Mouse (Mus musculus): ENCODE data around the gene Tbc1d2b. TPM values are rescaled to one million over a fixed set of nuclear protein-coding genes. Genes with fewer than 3 reads are reported as not detected.

Gene Tbc1d2b
- polyA plus RNA-seq, 1 experiment from 2014 or later = 5.2 TPM

DNA sequence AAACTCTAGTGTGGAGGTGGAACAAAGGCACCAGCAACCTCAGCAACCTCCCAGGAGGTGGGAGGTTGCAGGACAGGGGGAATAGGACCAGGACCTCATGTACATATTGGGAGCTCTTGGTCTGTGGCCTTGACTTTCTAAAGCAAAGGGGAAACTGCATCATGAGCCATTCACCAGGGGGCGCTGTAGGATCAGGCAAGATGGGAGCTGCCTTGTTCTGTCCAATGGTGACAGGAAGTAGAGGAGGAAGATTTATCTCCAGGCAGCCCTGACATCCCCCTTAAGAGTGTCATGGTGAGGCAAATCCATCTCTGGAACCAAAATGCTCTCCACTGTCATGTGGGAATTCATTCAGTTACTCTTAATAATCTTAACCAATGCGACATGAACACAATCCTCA, 64.1 kb downstream of the Tbc1d2b start:
- Histone ChIP-seq H3K9ac (ENCODE audit: low read depth, low read length) (no peak overlapping the region), H3K4me1 (replicated peaks; ENCODE audit: control insufficient read depth, insufficient read depth, low read length) (no peaks in the 10 kb centered on the region), H3K27me3 (replicated peaks; ENCODE audit: control insufficient read depth, insufficient read depth, low read length) (no peaks in the 10 kb centered on the region), H3K27ac (ENCODE audit: low read depth, low read length) (no peak overlapping the region), H3K4me3 (ENCODE audit: low read depth, low read length) (no peak overlapping the region), H3K4me2 (replicated peaks; ENCODE audit: low read depth) (no peak overlapping the region), H3K36me3 (ENCODE audit: control insufficient read depth, insufficient read depth) (peaks cover 65% of the 10 kb centered on the region), H3K9me3 (ENCODE audit: control insufficient read depth) (no peaks in the 10 kb centered on the region)
- peak; percentile 97 for TF ChIP-seq CTCF (IDR thresholded peaks at IDR 0.05; ENCODE audit: low read depth)
- 52% methylated on average over 2 of the region's 2 CpGs for WGBS
- peak; percentile 44; the same call in 1 of the 2 replicates for ATAC-seq

DNA sequence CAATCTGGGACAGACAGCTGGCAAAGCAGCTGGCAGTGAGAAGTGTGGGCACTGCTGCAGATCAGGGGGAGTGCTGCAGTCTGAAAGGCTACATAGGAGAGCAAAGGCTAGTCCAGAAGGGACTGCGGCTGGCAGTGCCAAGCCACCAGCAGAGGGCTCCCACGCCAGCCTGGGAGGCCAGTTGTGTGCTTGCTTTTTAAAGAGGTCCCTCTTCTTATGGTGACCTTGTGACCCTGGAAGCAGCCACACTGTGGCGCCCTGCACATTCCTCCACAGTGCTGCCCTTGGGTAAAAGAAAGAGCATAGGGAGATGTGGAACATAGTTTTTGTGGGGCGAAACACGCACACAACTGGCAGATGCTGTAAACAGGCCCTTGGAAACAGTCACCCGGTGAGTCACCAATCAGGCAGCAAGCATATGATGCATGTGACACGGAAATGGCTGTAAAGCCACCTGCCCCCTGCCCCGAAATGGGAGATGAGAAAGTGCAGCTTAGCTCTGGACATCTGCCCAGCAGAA, 66.1 kb downstream of the Tbc1d2b start:
- peak; percentile 58 for TF ChIP-seq CTCF (IDR thresholded peaks at IDR 0.05; ENCODE audit: low read depth)
- Histone ChIP-seq H3K4me3 (ENCODE audit: low read depth, low read length) (no peak overlapping the region), H3K27ac (ENCODE audit: low read depth, low read length) (no peak overlapping the region), H3K4me1 (replicated peaks; ENCODE audit: control insufficient read depth, insufficient read depth, low read length) (no peaks in the 10 kb centered on the region), H3K9ac (ENCODE audit: low read depth, low read length) (no peak overlapping the region), H3K9me3 (ENCODE audit: control insufficient read depth) (no peaks in the 10 kb centered on the region), H3K27me3 (replicated peaks; ENCODE audit: control insufficient read depth, insufficient read depth, low read length) (no peaks in the 10 kb centered on the region), H3K36me3 (ENCODE audit: control insufficient read depth, insufficient read depth) (peaks cover 58% of the 10 kb centered on the region), H3K4me2 (replicated peaks; ENCODE audit: low read depth) (no peak overlapping the region)
- 67% methylated on average over 8 of the region's 8 CpGs for WGBS
- no peak for ATAC-seq

GRCm38 (mm10) chr9:90203233-90203632, 67.4 kb downstream of the Tbc1d2b start:
- no peak for ATAC-seq
- Histone ChIP-seq H3K4me2 (replicated peaks; ENCODE audit: low read depth) (no peak overlapping the region), H3K27ac (ENCODE audit: low read depth, low read length) (no peak overlapping the region), H3K4me1 (replicated peaks; ENCODE audit: control insufficient read depth, insufficient read depth, low read length) (no peaks in the 10 kb centered on the region), H3K9me3 (ENCODE audit: control insufficient read depth) (no peaks in the 10 kb centered on the region), H3K9ac (ENCODE audit: low read depth, low read length) (no peak overlapping the region), H3K4me3 (ENCODE audit: low read depth, low read length) (no peak overlapping the region), H3K27me3 (replicated peaks; ENCODE audit: control insufficient read depth, insufficient read depth, low read length) (no peaks in the 10 kb centered on the region), H3K36me3 (ENCODE audit: control insufficient read depth, insufficient read depth) (peaks cover 47% of the 10 kb centered on the region)
- TF ChIP-seq CTCF (IDR thresholded peaks at IDR 0.05; ENCODE audit: low read depth) = no peak
- 83% methylated on average over 5 of the region's 5 CpGs for WGBS

- no peaks in the 10 kb centered on the region for H3K4me1 ChIP-seq (replicated peaks; ENCODE audit: control insufficient read depth, insufficient read depth, low read length)
- H3K4me3 ChIP-seq (ENCODE audit: low read depth, low read length) = no peak overlapping the region
- H3K36me3 ChIP-seq (ENCODE audit: control insufficient read depth, insufficient read depth) = peaks cover 36% of the 10 kb centered on the region
- H3K27me3 ChIP-seq (replicated peaks; ENCODE audit: control insufficient read depth, insufficient read depth, low read length) = no peaks in the 10 kb centered on the region
- H3K27ac ChIP-seq (ENCODE audit: low read depth, low read length) = no peak overlapping the region
- H3K9me3 ChIP-seq (ENCODE audit: control insufficient read depth) = no peaks in the 10 kb centered on the region
- H3K4me2 ChIP-seq (replicated peaks; ENCODE audit: low read depth) = no peak overlapping the region
- no peak for TF ChIP-seq CTCF (IDR thresholded peaks at IDR 0.05; ENCODE audit: low read depth)
- no peak overlapping the region for H3K9ac ChIP-seq (ENCODE audit: low read depth, low read length)
- ATAC-seq = no peak
- WGBS = 55% methylated on average over 4 of the region's 4 CpGs
These were observed 69.1 kb downstream of the Tbc1d2b start for GRCm38 (mm10) chr9:90201541-90201940.

GRCm38 (mm10) chr9:90201096-90201495, 69.5 kb downstream of the Tbc1d2b start:
- H3K36me3 ChIP-seq (ENCODE audit: control insufficient read depth, insufficient read depth) = peaks cover 35% of the 10 kb centered on the region
- no peaks in the 10 kb centered on the region for H3K9me3 ChIP-seq (ENCODE audit: control insufficient read depth)
- no peak overlapping the region for H3K27ac ChIP-seq (ENCODE audit: low read depth, low read length)
- no peak overlapping the region for H3K4me3 ChIP-seq (ENCODE audit: low read depth, low read length)
- WGBS = 88% methylated on average over 7 of the region's 7 CpGs
- H3K4me1 ChIP-seq (replicated peaks; ENCODE audit: control insufficient read depth, insufficient read depth, low read length) = no peaks in the 10 kb centered on the region
- no peak for TF ChIP-seq CTCF (IDR thresholded peaks at IDR 0.05; ENCODE audit: low read depth)
- H3K4me2 ChIP-seq (replicated peaks; ENCODE audit: low read depth) = no peak overlapping the region
- H3K9ac ChIP-seq (ENCODE audit: low read depth, low read length) = no peak overlapping the region
- H3K27me3 ChIP-seq (replicated peaks; ENCODE audit: control insufficient read depth, insufficient read depth, low read length) = no peaks in the 10 kb centered on the region
- ATAC-seq = no peak

- Histone ChIP-seq H3K27me3 (replicated peaks; ENCODE audit: control insufficient read depth, insufficient read depth, low read length) (no peaks in the 10 kb centered on the region), H3K4me2 (replicated peaks; ENCODE audit: low read depth) (no peak overlapping the region), H3K4me1 (replicated peaks; ENCODE audit: control insufficient read depth, insufficient read depth, low read length) (no peaks in the 10 kb centered on the region), H3K36me3 (ENCODE audit: control insufficient read depth, insufficient read depth) (peaks cover 29% of the 10 kb centered on the region), H3K9ac (ENCODE audit: low read depth, low read length) (no peak overlapping the region), H3K9me3 (ENCODE audit: control insufficient read depth) (no peaks in the 10 kb centered on the region), H3K4me3 (ENCODE audit: low read depth, low read length) (no peak overlapping the region), H3K27ac (ENCODE audit: low read depth, low read length) (no peak overlapping the region)
- no peak for TF ChIP-seq CTCF (IDR thresholded peaks at IDR 0.05; ENCODE audit: low read depth)
- ATAC-seq = no peak
- WGBS = 90% methylated on average over 4 of the region's 4 CpGs
These were observed 70.1 kb downstream of the Tbc1d2b start for GRCm38 (mm10) chr9:90200501-90200900.

- ATAC-seq = no peak
- no peaks in the 10 kb centered on the region for H3K27me3 ChIP-seq (replicated peaks; ENCODE audit: control insufficient read depth, insufficient read depth, low read length)
- TF ChIP-seq CTCF (IDR thresholded peaks at IDR 0.05; ENCODE audit: low read depth) = no peak
- H3K27ac ChIP-seq (ENCODE audit: low read depth, low read length) = no peak overlapping the region
- 93% methylated on average over 18 of the region's 18 CpGs for WGBS
- H3K36me3 ChIP-seq (ENCODE audit: control insufficient read depth, insufficient read depth) = peaks cover 21% of the 10 kb centered on the region
- H3K4me1 ChIP-seq (replicated peaks; ENCODE audit: control insufficient read depth, insufficient read depth, low read length) = no peaks in the 10 kb centered on the region
- no peak overlapping the region for H3K9ac ChIP-seq (ENCODE audit: low read depth, low read length)
- H3K4me2 ChIP-seq (replicated peaks; ENCODE audit: low read depth) = no peak overlapping the region
- H3K9me3 ChIP-seq (ENCODE audit: control insufficient read depth) = no peaks in the 10 kb centered on the region
- no peak overlapping the region for H3K4me3 ChIP-seq (ENCODE audit: low read depth, low read length)
These were observed 71.0 kb downstream of the Tbc1d2b start for GRCm38 (mm10) chr9:90199611-90200010.

All from intestine, postnatal 0 days (tissue).